In genomic region chr16:57278976-57279626, GRCm38 (mm10) we compare ENCODE assay signal across 23 mouse cellular contexts. TPM values are rescaled to one million over a fixed set of nuclear protein-coding genes. Genes with fewer than 3 reads are reported as not detected.
"Had no signal": no experiment of that assay in that cellular context is flagged by ENCODE, and none has a peak within 500 bp of the region (broad histone marks: within the 10 kb centered on the region; RNA-seq: fewer than 3 reads in every experiment).

No protein-coding gene starts in this region.

- H3K9ac ChIP-seq: kidney, embryonic 15.5 days; limb, embryonic 13.5 days; liver, embryonic 12.5 days; liver, embryonic 15.5 days; lung, embryonic 15.5 days had no signal

- H3K36me3 ChIP-seq: kidney, embryonic 15.5 days; limb, embryonic 10.5 days; limb, embryonic 13.5 days; liver, embryonic 12.5 days; liver, embryonic 15.5 days; lung, embryonic 15.5 days had no signal

- ATAC-seq: liver, embryonic 12.5 days had no signal

- H3K27me3 ChIP-seq: kidney, embryonic 15.5 days; limb, embryonic 13.5 days; liver, embryonic 12.5 days; liver, embryonic 15.5 days; lung, embryonic 15.5 days; megakaryocyte, embryonic 14.5 days had no signal

- DNase-seq: kidney, adult 2 months; kidney, postnatal 14 days; kidney, postnatal 4 days; liver; lung, adult 18-20 months; midbrain, embryonic 14.5 days; right cerebral cortex, adult 18-20 months; right cerebral cortex, postnatal 14 days; right cerebral cortex, postnatal 4 days; thymus, adult 2 months; thymus, postnatal 14 days; thymus, postnatal 4 days had no signal

- H3K27ac ChIP-seq: kidney, embryonic 15.5 days; limb, embryonic 10.5 days; limb, embryonic 13.5 days; liver, embryonic 12.5 days; liver, embryonic 15.5 days; lung, embryonic 15.5 days; macrophage; stomach, postnatal 0 days had no signal

- H3K4me3 ChIP-seq: kidney, embryonic 15.5 days; limb, embryonic 10.5 days; limb, embryonic 13.5 days; liver, embryonic 12.5 days; liver, embryonic 15.5 days; lung, embryonic 15.5 days; megakaryocyte, embryonic 14.5 days had no signal

- H3K4me2 ChIP-seq: kidney, embryonic 15.5 days; limb, embryonic 13.5 days; liver, embryonic 12.5 days; liver, embryonic 15.5 days; lung, embryonic 15.5 days; midbrain, embryonic 11.5 days had no signal

- H3K9me3 ChIP-seq: kidney, embryonic 15.5 days; limb, embryonic 10.5 days; liver, embryonic 12.5 days; liver, embryonic 15.5 days; lung, embryonic 15.5 days; megakaryocyte, embryonic 14.5 days had no signal

- H3K4me1 ChIP-seq: limb, embryonic 10.5 days; liver, embryonic 12.5 days; liver, embryonic 15.5 days; lung, embryonic 15.5 days; megakaryocyte, embryonic 14.5 days had no signal

RNA-seq across cellular contexts. Expression of gene Tmem30c, which starts 13.6 kb away (rescaled TPM):
- polyA plus RNA-seq: kidney, adult 2 months; liver, embryonic 12.5 days; liver, embryonic 15.5 days; lung, embryonic 15.5 days; macrophage; neural tube, embryonic 11.5 days; stomach, postnatal 0 days; thymus, adult 2 months had no signal
